Mouse (Mus musculus): Measurements from ENCODE around the gene Kcmf1. TPM values are rescaled to one million over a fixed set of nuclear protein-coding genes. Genes with fewer than 3 reads are reported as not detected.

The Kcmf1 gene
- 123 and 149 TPM in 2 replicates for total RNA-seq (2017)

GRCm38 (mm10) chr6:72899781-72900681 lies at the start of gene Kcmf1:
Kcmf1 (minus strand) TSS chr6:72899979.
- ATAC-seq (ENCODE audit: extremely low read depth, insufficient number of reproducible peaks, low FRiP score, poor library complexity, severe bottlenecking), result peak; percentile 47

- no peak for ATAC-seq (ENCODE audit: extremely low read depth, insufficient number of reproducible peaks, low FRiP score, poor library complexity, severe bottlenecking)
These were observed 49.5 kb upstream of the Kcmf1 start for GRCm38 (mm10) chr6:72949161-72949756.

DNA sequence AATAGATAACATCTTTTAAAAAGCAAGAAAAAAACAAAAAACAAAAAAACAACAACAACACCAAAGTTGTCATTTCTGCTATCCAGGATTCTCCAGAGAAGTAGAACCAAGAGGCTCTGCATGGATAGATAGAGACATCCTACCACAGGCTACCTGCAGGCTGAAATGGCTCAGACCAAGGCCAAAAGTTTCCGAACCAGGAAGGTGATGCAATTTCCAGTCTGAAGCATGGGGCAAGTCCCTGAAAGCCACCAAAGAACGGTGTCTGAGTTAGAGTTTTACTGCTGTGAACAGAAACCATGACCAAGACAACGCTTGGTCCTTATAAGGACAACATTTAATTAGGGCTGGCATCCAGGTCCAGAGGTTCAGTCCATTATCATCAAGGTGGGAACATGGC lies 48.6 kb upstream of the Kcmf1 start:
- ATAC-seq (ENCODE audit: extremely low read depth, insufficient number of reproducible peaks, low FRiP score, poor library complexity, severe bottlenecking), result no peak

DNA sequence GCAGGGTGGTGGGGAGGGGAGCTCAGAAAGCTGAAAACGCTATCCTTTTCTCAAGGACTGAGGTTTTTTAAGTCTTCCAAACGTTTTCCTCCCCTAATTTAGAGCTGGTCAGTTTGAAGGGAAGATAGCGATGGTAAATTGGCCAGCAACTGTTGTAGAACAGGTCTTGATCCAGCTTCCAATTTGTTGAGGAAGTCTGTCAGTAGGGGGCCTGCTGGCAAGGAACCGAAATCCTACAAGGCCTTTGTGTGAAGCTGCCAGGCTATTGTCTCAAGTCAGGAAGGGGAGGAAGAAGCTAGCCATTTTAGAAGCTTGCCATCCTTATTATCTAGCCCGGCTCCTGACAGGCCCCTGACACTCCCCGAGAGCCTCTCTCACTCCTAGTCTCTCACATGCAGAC lies 48.2 kb upstream of the Kcmf1 start:
- ATAC-seq (ENCODE audit: extremely low read depth, insufficient number of reproducible peaks, low FRiP score, poor library complexity, severe bottlenecking), result no peak

DNA sequence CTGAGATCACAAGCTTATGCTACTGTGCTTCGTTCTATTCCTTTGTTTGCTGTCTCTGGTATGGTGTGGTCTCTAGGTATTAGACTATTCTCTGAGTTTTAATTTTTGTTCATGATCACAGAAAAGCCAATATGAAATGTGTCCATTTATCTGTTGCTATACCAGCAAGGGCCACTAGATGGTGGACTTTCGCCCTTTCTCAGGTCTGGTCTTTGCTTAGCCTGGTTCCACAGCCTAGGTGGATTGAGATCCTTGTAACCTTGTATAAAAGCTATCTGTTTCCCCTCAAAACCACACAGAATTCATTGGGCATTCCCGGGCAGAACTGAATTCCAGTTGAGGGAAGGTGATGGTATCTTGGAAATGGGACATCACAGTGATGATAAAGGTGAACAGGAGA lies 40.7 kb upstream of the Kcmf1 start:
- peak; percentile 81 for ATAC-seq (ENCODE audit: extremely low read depth, insufficient number of reproducible peaks, low FRiP score, poor library complexity, severe bottlenecking)

DNA sequence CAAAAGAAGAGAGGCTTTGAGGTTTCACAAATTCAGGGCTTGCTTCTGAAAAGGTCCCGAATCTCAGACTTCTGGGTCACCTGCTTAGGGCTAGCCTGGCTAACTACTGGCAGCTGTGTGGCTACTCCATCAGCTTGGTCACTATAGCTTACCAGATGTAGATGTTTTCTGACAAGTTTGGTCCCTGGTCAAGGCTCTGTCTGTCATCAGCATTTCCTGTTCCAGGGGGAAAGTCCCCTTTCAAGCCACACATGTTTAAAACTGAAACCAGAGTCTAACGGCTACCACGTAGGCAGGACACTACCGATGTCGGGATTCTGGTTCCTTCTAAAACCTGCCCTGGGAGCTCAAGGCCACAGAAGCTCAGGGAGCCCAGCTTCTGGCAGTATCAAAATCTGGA lies 38.1 kb upstream of the Kcmf1 start:
- ATAC-seq (ENCODE audit: extremely low read depth, insufficient number of reproducible peaks, low FRiP score, poor library complexity, severe bottlenecking), result peak; percentile 65

DNA sequence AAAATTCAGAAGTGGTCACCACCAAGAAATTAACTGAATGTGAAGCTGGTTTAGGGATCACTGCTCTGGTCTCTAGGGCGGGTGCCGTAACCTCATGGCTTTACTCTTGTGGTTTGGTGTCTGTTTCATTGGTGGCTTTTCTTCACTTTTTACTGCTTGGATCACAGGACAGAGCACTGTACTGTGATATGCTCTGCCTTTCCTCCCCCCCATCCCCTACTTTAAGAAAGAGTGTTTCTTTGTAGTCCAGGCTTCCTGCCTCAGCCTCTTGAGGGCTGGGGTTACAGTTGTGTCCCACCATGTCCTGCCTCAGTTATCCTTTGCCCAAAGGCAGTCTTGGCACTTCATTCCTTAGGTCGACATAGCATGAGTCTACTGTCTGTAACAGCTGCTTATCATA lies 37.7 kb upstream of the Kcmf1 start:
- ATAC-seq (ENCODE audit: extremely low read depth, insufficient number of reproducible peaks, low FRiP score, poor library complexity, severe bottlenecking), result no peak

DNA sequence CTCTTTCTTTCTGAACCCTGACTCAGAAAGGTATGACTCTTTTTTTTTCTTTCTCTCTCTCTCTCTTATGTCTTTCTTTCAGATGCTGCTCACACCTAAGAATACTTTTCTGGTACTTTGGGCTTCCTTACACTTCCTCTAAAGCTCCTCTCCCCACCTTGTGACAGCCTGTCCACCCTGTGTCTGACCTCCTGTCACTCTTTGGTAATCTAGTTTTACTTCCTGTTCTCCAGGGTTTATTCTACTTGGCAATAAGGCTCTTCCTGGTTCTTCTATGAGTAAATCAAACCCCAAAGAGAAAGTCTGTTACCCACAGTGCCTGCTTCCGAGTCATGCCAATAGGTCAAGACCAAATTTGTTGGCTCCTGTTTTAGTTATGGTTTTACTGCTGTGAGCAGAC lies 33.2 kb upstream of the Kcmf1 start:
- ATAC-seq (ENCODE audit: extremely low read depth, insufficient number of reproducible peaks, low FRiP score, poor library complexity, severe bottlenecking), result no peak

- no peak for ATAC-seq (ENCODE audit: extremely low read depth, insufficient number of reproducible peaks, low FRiP score, poor library complexity, severe bottlenecking)
These were observed 31.8 kb upstream of the Kcmf1 start for GRCm38 (mm10) chr6:72931533-72931932.

DNA sequence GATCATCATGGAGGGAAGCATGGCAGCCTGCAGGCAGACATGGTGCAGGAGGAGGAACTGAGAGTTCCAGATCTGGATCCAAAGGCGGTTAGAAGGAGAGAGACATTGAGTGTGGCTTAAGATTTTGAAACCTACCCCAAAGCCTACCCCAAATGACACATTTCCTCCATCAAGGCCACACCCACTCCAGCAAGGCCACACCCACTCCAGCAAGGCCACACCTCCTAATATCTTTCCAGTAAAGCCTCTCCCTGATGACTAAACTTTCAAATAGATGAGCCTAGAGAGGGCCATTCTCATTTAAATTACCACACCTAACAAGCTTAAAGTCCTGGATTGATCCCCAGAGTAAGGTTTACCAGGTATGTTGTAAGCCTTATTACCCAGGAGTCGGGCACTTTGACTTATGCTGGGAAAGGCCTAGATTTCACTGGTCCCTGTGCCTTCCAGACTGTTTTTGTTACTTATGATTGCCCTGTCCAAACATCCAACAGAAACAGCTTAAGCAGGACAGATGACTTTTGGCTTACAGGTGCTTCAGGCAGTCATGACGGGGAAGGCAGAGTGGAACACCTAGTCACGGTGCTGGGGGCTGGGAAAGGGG lies 30.1 kb upstream of the Kcmf1 start:
- no peak for ATAC-seq (ENCODE audit: extremely low read depth, insufficient number of reproducible peaks, low FRiP score, poor library complexity, severe bottlenecking)

DNA sequence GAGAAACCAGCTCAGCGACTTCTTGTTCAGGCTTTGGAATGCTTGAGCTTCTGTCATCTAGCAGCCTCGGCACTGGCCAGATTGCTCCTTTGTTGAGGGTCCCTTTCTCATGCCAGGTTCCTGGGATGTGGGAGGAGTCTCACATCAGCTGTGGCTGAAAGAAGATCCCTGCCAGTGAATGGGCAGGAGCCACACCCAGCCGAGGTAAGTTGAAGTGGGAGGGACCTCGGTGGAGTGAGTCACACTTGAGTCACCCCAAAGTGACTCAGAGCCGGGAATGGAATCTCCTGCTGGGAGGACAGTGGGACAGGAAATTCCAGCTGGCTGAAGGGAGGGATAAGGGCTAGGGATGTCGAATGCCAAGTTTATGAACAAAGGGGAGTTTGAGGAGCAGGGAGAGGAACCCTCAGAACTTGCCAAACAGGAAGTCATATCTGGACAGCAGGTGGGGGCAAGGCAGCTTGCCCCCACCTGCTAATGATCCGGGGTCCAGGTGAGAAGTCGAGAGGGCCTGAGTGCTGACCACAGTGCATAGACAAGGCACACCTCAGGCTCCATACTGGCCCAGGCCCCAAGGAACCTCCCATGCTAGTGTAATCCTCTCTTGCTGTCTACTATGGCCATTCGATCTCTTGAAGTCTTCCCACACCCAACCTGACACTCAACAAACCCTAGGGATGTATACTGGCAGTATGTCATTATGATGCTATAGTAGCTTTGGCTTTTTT lies 27.1 kb upstream of the Kcmf1 start:
- no peak for ATAC-seq (ENCODE audit: extremely low read depth, insufficient number of reproducible peaks, low FRiP score, poor library complexity, severe bottlenecking)

- no peak for ATAC-seq (ENCODE audit: extremely low read depth, insufficient number of reproducible peaks, low FRiP score, poor library complexity, severe bottlenecking)
These were observed 26.3 kb upstream of the Kcmf1 start for GRCm38 (mm10) chr6:72926031-72926430.

- ATAC-seq (ENCODE audit: extremely low read depth, insufficient number of reproducible peaks, low FRiP score, poor library complexity, severe bottlenecking), result no peak
These were observed 23.6 kb upstream of the Kcmf1 start for GRCm38 (mm10) chr6:72923381-72923780.

- no peak for ATAC-seq (ENCODE audit: extremely low read depth, insufficient number of reproducible peaks, low FRiP score, poor library complexity, severe bottlenecking)
These were observed 21.3 kb upstream of the Kcmf1 start for GRCm38 (mm10) chr6:72921081-72921480.

GRCm38 (mm10) chr6:72918510-72919033 lies 18.8 kb upstream of the Kcmf1 start:
- no peak for ATAC-seq (ENCODE audit: extremely low read depth, insufficient number of reproducible peaks, low FRiP score, poor library complexity, severe bottlenecking)

- ATAC-seq (ENCODE audit: extremely low read depth, insufficient number of reproducible peaks, low FRiP score, poor library complexity, severe bottlenecking), result no peak
These were observed 16.6 kb upstream of the Kcmf1 start for GRCm38 (mm10) chr6:72916330-72916729.

- no peak for ATAC-seq (ENCODE audit: extremely low read depth, insufficient number of reproducible peaks, low FRiP score, poor library complexity, severe bottlenecking)
These were observed 14.4 kb upstream of the Kcmf1 start for GRCm38 (mm10) chr6:72914087-72914749.

GRCm38 (mm10) chr6:72911261-72911660 lies 11.5 kb upstream of the Kcmf1 start:
- no peak for ATAC-seq (ENCODE audit: extremely low read depth, insufficient number of reproducible peaks, low FRiP score, poor library complexity, severe bottlenecking)
